Mouse (Mus musculus): ENCODE data around the gene Gm20458. TPM values are rescaled to one million over a fixed set of nuclear protein-coding genes. Genes with fewer than 3 reads are reported as not detected.

Gene Gm20458
- polyA plus RNA-seq, 1 experiment from 2014 or later, result 17.9 TPM

DNA sequence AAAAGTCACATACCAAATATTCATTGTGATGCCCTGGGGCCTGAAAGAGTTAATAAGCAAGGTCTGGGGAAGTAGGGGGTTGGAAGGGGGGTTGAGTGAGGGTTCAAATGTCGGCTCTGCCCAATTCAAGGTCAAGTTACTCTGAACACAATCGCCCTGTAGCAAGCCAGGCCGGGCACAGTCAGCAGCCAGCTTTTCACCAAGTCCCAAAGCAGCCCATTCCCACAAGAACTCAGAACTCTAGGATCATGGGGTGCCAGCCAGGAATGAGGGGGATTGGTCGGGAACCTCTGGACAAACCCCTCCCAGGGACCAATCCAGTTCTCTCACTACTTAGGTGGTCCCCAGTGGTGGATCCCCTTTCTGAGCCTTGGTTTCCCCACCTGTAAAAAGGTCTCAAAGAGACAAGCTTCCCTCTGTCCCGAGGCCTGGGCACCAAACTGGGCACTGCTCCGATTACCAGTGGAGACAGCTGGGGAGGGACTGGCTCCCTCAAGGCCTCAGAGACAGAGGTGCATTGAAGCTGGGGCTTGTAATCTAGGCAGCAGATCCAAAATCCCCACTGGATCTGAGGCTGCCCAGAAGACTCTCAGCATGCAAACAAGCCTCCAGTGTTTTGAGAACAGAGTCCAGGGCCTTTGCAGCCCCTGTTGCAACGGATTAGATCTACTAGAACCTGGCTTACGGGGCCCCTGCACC, 24.4 kb upstream of the Gm20458 start:
- Histone ChIP-seq H3K36me3 (no peaks in the 10 kb centered on the region), H3K27ac (peak overlapping the region; percentile 87), H3K4me3 (replicated peaks) (no peak overlapping the region), H3K9me3 (no peaks in the 10 kb centered on the region), H3K9ac (no peak overlapping the region), H3K27me3 (replicated peaks) (no peaks in the 10 kb centered on the region), H3K4me2 (peak overlapping the region; percentile 73), H3K4me1 (peaks cover 67% of the 10 kb centered on the region)
- WGBS, result 22% methylated on average over 8 of the region's 8 CpGs
- no peak for ATAC-seq (ENCODE audit: insufficient read depth, low FRiP score, low read depth)

DNA sequence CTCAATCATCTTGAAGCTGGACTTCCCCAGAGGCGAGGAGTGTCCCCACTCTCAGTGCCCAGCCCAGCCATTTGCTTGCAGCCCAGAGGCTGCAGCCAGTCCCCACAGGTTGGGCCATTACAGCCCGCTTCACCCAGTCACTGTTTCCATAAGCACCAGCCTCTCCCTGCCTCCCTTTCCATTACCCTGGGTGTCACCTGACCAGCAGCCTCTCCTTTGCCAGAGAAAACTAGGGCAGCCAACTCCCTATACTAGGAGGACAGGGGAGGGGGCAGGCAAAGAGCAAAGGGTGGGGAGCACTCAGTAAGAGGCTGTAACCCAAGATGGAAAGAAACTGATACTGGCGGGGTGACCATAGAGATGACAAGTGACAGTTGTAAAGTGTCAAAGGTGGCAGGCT, 23.8 kb upstream of the Gm20458 start:
- Histone ChIP-seq H3K4me3 (replicated peaks) (no peak overlapping the region), H3K4me1 (peaks cover 64% of the 10 kb centered on the region)

DNA sequence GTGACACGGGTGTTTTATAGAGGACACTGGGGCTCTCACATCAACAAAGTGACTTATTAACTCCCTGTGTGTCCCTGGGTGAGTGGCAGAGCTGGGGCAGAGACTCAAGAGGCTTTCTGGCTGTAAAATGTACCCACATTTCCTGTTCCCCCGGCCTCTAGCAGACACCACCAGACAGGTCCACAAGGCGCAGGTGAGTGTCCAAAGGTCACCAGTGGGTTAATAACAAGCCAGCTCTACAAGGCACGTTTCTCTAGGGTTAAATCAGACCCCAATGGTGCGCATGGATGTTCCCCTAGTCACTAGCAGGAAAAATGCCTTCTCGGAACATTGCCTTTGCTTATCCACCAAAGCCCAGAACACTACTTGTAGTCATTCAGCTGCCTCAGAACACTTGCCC, 23.1 kb upstream of the Gm20458 start:
- WGBS, result 43% methylated on average over 6 of the region's 6 CpGs
- Histone ChIP-seq H3K27ac (peak overlapping the region; percentile 87), H3K4me1 (peaks cover 60% of the 10 kb centered on the region), H3K27me3 (replicated peaks) (no peaks in the 10 kb centered on the region), H3K36me3 (no peaks in the 10 kb centered on the region), H3K4me2 (peak overlapping the region; percentile 73), H3K9ac (no peak overlapping the region), H3K4me3 (replicated peaks) (no peak overlapping the region), H3K9me3 (no peaks in the 10 kb centered on the region)
- no peak for ATAC-seq (ENCODE audit: insufficient read depth, low FRiP score, low read depth)

More for the DNA sequence above, 23.8 kb upstream of the Gm20458 start:
- no peaks in the 10 kb centered on the region for H3K36me3 ChIP-seq
- H3K27ac ChIP-seq, result peak overlapping the region; percentile 87
- ATAC-seq (ENCODE audit: insufficient read depth, low FRiP score, low read depth), result peak; percentile 57
- no peaks in the 10 kb centered on the region for H3K27me3 ChIP-seq (replicated peaks)
- no peak overlapping the region for H3K9ac ChIP-seq
- H3K4me2 ChIP-seq, result peak overlapping the region; percentile 73
- WGBS, result 44% methylated on average over 3 of the region's 3 CpGs
- H3K9me3 ChIP-seq, result no peaks in the 10 kb centered on the region

- 33% methylated on average over 8 of the region's 8 CpGs for WGBS
These were observed 22.5 kb upstream of the Gm20458 start for GRCm38 (mm10) chr2:164438257-164438656.

DNA sequence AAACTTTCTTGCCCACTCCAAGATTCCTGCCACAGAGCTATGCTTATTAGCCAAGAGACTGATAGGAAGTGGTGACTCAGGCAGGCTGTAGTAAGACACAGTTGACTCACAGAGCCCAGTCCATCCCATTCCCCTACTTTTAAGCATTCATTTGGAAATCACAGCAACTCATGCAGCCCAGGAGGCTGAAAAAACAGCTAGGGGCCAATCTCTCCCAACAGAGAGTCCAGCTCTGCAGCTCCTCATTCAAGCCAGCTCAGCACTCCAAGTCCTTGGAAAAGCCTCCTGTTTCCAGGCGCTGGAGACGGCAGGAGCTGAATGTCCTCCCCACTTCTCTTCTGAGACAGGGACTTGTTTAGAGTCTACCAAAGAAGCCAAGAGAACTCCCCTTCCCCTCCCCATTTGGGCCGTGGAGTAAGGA, 21.8 kb upstream of the Gm20458 start:
- Histone ChIP-seq H3K4me3 (replicated peaks) (no peak overlapping the region), H3K4me1 (peaks cover 58% of the 10 kb centered on the region), H3K9ac (no peak overlapping the region), H3K9me3 (no peaks in the 10 kb centered on the region), H3K27me3 (replicated peaks) (no peaks in the 10 kb centered on the region), H3K4me2 (peak overlapping the region; percentile 73), H3K36me3 (no peaks in the 10 kb centered on the region), H3K27ac (peak overlapping the region; percentile 87)
- WGBS, result 39% methylated on average over 3 of the region's 3 CpGs
- no peak for ATAC-seq (ENCODE audit: insufficient read depth, low FRiP score, low read depth)

More at GRCm38 (mm10) chr2:164438257-164438656, 22.5 kb upstream of the Gm20458 start:
- no peak overlapping the region for H3K4me3 ChIP-seq (replicated peaks)
- H3K27ac ChIP-seq, result peak overlapping the region; percentile 87
- H3K9ac ChIP-seq, result no peak overlapping the region
- no peaks in the 10 kb centered on the region for H3K27me3 ChIP-seq (replicated peaks)
- ATAC-seq (ENCODE audit: insufficient read depth, low FRiP score, low read depth), result peak; percentile 36
- no peaks in the 10 kb centered on the region for H3K36me3 ChIP-seq
- peaks cover 58% of the 10 kb centered on the region for H3K4me1 ChIP-seq
- peak overlapping the region; percentile 73 for H3K4me2 ChIP-seq
- H3K9me3 ChIP-seq, result no peaks in the 10 kb centered on the region

GRCm38 (mm10) chr2:164440314-164440713, 20.5 kb upstream of the Gm20458 start:
- Histone ChIP-seq H3K27me3 (replicated peaks) (no peaks in the 10 kb centered on the region), H3K4me2 (peak overlapping the region; percentile 73), H3K9me3 (no peaks in the 10 kb centered on the region), H3K4me3 (replicated peaks) (peak overlapping the region; percentile 57; the same call in 1 of the 2 replicates), H3K36me3 (no peaks in the 10 kb centered on the region), H3K27ac (peak overlapping the region; percentile 57), H3K9ac (no peak overlapping the region), H3K4me1 (peaks cover 51% of the 10 kb centered on the region)
- 59% methylated on average over 5 of the region's 5 CpGs for WGBS
- no peak for ATAC-seq (ENCODE audit: insufficient read depth, low FRiP score, low read depth)

DNA sequence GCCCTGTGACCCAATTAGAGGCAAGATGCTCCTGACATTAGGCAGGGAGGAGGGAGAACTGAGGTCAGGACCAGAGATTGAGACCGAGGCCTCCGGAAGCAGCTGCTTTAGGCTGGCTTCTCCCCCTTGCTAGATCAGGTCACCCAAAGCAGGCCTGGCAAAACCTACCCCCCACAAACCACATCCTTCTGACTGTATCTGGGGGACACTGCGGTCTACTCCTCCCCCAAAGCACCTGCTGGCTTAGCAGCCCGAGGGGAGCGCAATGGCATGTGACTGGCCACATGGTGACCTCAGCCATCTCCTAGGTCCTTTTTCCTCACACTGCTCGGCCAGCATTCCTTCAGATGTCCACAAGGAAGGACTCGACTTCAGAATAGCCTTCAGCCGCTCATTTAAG, 19.6 kb upstream of the Gm20458 start:
- Histone ChIP-seq H3K27ac (peak overlapping the region; percentile 57), H3K4me2 (peak overlapping the region; percentile 73), H3K9ac (peak overlapping the region; percentile 57; the same call in 1 of the 2 replicates), H3K4me3 (replicated peaks) (peak overlapping the region; percentile 57), H3K9me3 (no peaks in the 10 kb centered on the region), H3K4me1 (peaks cover 46% of the 10 kb centered on the region), H3K36me3 (no peaks in the 10 kb centered on the region), H3K27me3 (replicated peaks) (no peaks in the 10 kb centered on the region)
- WGBS, result 29% methylated on average over 8 of the region's 8 CpGs
- no peak for ATAC-seq (ENCODE audit: insufficient read depth, low FRiP score, low read depth)

DNA sequence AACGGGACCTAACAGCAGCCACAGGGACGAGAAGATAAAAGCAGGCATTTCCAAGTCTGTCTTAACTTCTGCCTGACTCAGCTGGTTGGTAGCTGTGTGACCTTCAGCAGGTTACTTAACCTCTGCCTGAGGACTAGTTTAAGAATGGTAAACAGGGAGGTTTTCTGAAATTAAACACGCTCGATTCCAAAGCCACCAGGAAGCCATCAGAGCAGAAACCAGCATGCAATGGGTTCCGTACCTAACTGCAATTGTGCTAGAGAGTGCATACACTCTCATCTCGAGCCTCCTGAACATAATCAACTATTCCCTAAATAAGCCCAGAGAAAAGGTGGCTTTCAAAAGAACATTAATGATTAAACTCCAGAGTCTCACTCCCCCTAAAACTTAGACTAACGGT, 19.0 kb upstream of the Gm20458 start:
- Histone ChIP-seq H3K27ac (peak overlapping the region; percentile 57), H3K4me2 (peak overlapping the region; percentile 73), H3K9ac (peak overlapping the region; percentile 57; the same call in 1 of the 2 replicates), H3K4me1 (peaks cover 40% of the 10 kb centered on the region), H3K27me3 (replicated peaks) (no peaks in the 10 kb centered on the region), H3K36me3 (no peaks in the 10 kb centered on the region), H3K9me3 (no peaks in the 10 kb centered on the region), H3K4me3 (replicated peaks) (peak overlapping the region; percentile 57)
- WGBS, result 26% methylated on average over 7 of the region's 7 CpGs
- ATAC-seq (ENCODE audit: insufficient read depth, low FRiP score, low read depth), result no peak

GRCm38 (mm10) chr2:164442315-164443050, 18.3 kb upstream of the Gm20458 start:
- H3K36me3 ChIP-seq, result no peaks in the 10 kb centered on the region
- H3K4me3 ChIP-seq (replicated peaks), result peak overlapping the region; percentile 57
- peak overlapping the region; percentile 73 for H3K4me2 ChIP-seq
- no peaks in the 10 kb centered on the region for H3K9me3 ChIP-seq
- peak overlapping the region; percentile 86 for H3K27ac ChIP-seq
- peak overlapping the region; percentile 57 for H3K9ac ChIP-seq
- H3K27me3 ChIP-seq (replicated peaks), result no peaks in the 10 kb centered on the region
- peaks cover 40% of the 10 kb centered on the region for H3K4me1 ChIP-seq
- 2% methylated on average over 29 of the region's 29 CpGs for WGBS
- peak; percentile 50 for ATAC-seq (ENCODE audit: insufficient read depth, low FRiP score, low read depth)

DNA sequence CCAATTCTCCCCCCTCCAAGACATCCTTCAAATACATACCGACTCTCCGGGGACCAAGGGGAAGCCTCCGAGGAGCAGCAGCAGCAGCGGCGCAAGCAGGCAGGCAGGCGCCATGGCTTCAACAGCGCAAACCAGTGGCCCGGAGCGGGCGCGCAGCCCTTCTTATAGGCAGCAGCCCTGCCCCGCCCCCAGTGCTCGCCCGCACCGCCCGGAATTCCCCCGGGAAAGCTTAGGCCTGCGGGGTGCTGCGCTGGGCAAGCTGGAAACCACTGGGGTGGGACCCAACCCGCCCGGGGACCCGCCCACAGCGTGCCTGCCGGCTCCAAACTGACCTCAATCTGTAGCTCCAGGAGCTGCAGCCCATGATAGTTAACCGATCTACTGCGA, 17.7 kb upstream of the Gm20458 start:
- peak; percentile 92 for ATAC-seq (ENCODE audit: insufficient read depth, low FRiP score, low read depth)
- H3K36me3 ChIP-seq, result no peaks in the 10 kb centered on the region
- H3K9ac ChIP-seq, result peak overlapping the region; percentile 57
- H3K4me2 ChIP-seq, result peak overlapping the region; percentile 73
- no peaks in the 10 kb centered on the region for H3K27me3 ChIP-seq (replicated peaks)
- WGBS, result under 1% methylated on average over 26 of the region's 26 CpGs
- peak overlapping the region; percentile 57 for H3K4me3 ChIP-seq (replicated peaks)
- H3K4me1 ChIP-seq, result peaks cover 40% of the 10 kb centered on the region
- H3K9me3 ChIP-seq, result no peaks in the 10 kb centered on the region
- peak overlapping the region; percentile 86 for H3K27ac ChIP-seq

DNA sequence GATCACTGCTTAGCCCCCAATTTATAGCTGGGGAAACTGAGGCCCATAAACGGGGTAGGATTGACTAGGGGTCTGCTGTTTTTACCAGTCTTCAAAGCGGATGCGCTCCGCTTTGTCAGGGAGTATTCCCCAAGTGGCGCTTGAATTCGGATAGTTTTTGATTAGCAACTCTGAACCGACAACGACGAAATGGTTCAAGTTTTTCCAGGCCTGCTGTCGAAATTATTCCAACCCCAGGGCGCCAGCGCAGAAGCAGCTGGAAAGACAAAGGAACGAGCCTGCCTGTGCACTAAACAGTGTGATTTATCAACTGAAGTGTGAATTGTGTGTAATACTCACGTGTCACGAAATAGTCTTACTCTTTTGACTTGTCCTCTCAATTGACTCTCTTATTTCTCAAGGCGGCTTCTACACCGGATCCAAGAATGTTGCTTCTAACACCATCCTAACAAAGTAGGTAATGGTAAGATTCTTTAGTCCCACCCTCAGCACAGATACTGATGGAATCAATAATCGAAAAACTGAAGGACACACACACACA, 17.2 kb upstream of the Gm20458 start, which contains the start of gene Sdc4:
Sdc4 (minus strand) TSS at position 428 of the 541 bp plus-strand sequence.
- H3K27ac ChIP-seq, result peak within 1 kb of the TSS; percentile 86

DNA sequence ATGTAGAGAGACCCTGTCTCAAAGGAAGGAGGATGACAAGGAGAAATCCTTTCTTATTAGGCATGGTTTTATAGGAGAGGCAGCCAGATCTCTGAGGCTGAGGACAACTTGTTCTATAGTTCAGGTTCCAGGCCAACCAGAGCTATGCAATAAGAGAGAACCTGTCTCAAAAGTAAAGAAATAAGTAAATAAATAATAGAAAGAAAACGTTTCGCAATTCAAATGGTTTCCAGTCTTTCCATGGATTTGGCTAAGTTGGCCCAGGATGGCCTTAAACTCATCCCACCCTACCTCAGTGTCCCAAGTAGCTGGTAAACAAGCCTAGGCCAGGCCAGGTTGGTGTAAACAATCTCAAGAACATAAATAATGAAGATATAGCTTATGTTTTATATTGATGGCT, 16.1 kb upstream of the Gm20458 start:
- Histone ChIP-seq H3K27ac (no peak overlapping the region), H3K36me3 (no peaks in the 10 kb centered on the region), H3K9ac (no peak overlapping the region), H3K4me3 (replicated peaks) (no peak overlapping the region), H3K27me3 (replicated peaks) (no peaks in the 10 kb centered on the region), H3K9me3 (no peaks in the 10 kb centered on the region), H3K4me2 (no peak overlapping the region), H3K4me1 (peaks cover 24% of the 10 kb centered on the region)
- no peak for ATAC-seq (ENCODE audit: insufficient read depth, low FRiP score, low read depth)
- WGBS, result 71% methylated on average over 2 of the region's 2 CpGs

More for the DNA sequence above, 17.2 kb upstream of the Gm20458 start, which contains the start of gene Sdc4:
- WGBS, result 9% methylated on average over 18 of the region's 18 CpGs
- Histone ChIP-seq H3K9ac (peak within 1 kb of the TSS; percentile 57), H3K4me3 (replicated peaks) (peak within 1 kb of the TSS; percentile 57), H3K9me3 (no peaks in the 10 kb centered on the region), H3K27me3 (replicated peaks) (no peaks in the 10 kb centered on the region), H3K4me1 (peaks cover 36% of the 10 kb centered on the region), H3K4me2 (peak within 1 kb of the TSS; percentile 73), H3K36me3 (no peaks in the 10 kb centered on the region)
- no peak for ATAC-seq (ENCODE audit: insufficient read depth, low FRiP score, low read depth)
